Mouse (Mus musculus) liver, embryonic 12.5 days (tissue): Measurements from ENCODE around the gene Moap1. TPM values are rescaled to one million over a fixed set of nuclear protein-coding genes. Genes with fewer than 3 reads are reported as not detected.

ENCODE experiments used
- polyA plus RNA-seq: library from polyadenylated mRNA; unstranded; fragments of >200 nt; fragmentation: Nextera tagmentation; extraction: Ambion mirVana; gene quantifications from 2 replicates; pipeline ENCODE4 v1.2.1, GENCODE M21; 2016

The Moap1 gene
- polyA plus RNA-seq, 1 experiment from 2014 or later: 11.7 TPM

Other genes starting within 250 kb of the Moap1 start
- 1.3 and 1.4 TPM in 2 replicates for gene Chga, start 188.7 kb downstream of the Moap1 start, polyA plus RNA-seq
- gene Itpk1, start 38.7 kb downstream of the Moap1 start, polyA plus RNA-seq: 3.7 and 4.3 TPM in 2 replicates
- 11.5 and 12.3 TPM in 2 replicates for gene Tmem251, start 101 bp upstream of the Moap1 start, polyA plus RNA-seq
- gene Gm28051, start 14.1 kb upstream of the Moap1 start, polyA plus RNA-seq: 0.48 TPM in 1 of 2 replicates, not detected in the other
- gene Gon7, start 14.1 kb upstream of the Moap1 start, polyA plus RNA-seq: 20.6 and 23.2 TPM in 2 replicates
- 32.1 and 32.4 TPM in 2 replicates for gene Ubr7, start 14.3 kb upstream of the Moap1 start, polyA plus RNA-seq
- 11.8 and 12.4 TPM in 2 replicates for gene Gm20604, start 15.0 kb upstream of the Moap1 start, polyA plus RNA-seq
- gene Btbd7, start 134.8 kb upstream of the Moap1 start, polyA plus RNA-seq: 7.3 and 7.5 TPM in 2 replicates
- not detected in 2 replicates for gene Cox8c, start 155.7 kb upstream of the Moap1 start, polyA plus RNA-seq
- gene Unc79, start 205.2 kb upstream of the Moap1 start, polyA plus RNA-seq: 0.04 TPM in 1 of 2 replicates, not detected in the other